Mouse (Mus musculus) lung, postnatal 10 days (tissue): ENCODE measurements at regions not wholly inside any gene's neighbourhood (a gene's known extent, or its start where the extent isn't known, plus 50 kb on each side); places are given as distances from the start of the nearest gene placed in this dataset.

Source experiments
- DNase-seq: peaks from one replicate; pipeline ENCODE4 v3.0.0; 2021

GRCm38 (mm10) chr8:91747174-91747859 lies 54.5 kb downstream of the Irx3 start:
- DNase-seq, result peak; percentile 14

- DNase-seq, result no peak
Observed at GRCm38 (mm10) chr8:91724646-91725045, 77.2 kb downstream of the Irx3 start.
